Mouse (Mus musculus) adrenal gland, postnatal 10 days (tissue): ENCODE data around the gene Lect2. TPM values are rescaled to one million over a fixed set of nuclear protein-coding genes. Genes with fewer than 3 reads are reported as not detected.
A peak's percentile ranks its signal among the peaks of the same experiment; 100 is the strongest.

Source experiments
- DNase-seq: peaks from one replicate; pipeline ENCODE4 v3.0.0; 2021; ENCODE audit warnings: mixed read lengths
- total RNA-seq, 2 experiments: library from RNA; stranded (reverse); gene quantifications; 2 replicates each; pipeline ENCODE4 v1.2.3; 2021

Lect2 gene
- total RNA-seq, 2 experiments from 2014 or later: 31.2 to 68.1 TPM

GRCm38 (mm10) chr13:56506871-56507496 is 41.3 kb downstream of the Lect2 start:
- no peak for DNase-seq

GRCm38 (mm10) chr13:56501866-56502420 is 46.4 kb downstream of the Lect2 start:
- DNase-seq: no peak

GRCm38 (mm10) chr13:56500636-56501035 is 47.7 kb downstream of the Lect2 start:
- no peak for DNase-seq

GRCm38 (mm10) chr13:56500132-56500531 is 48.2 kb downstream of the Lect2 start:
- peak; percentile 9 for DNase-seq

GRCm38 (mm10) chr13:56494440-56494839 is 53.9 kb downstream of the Lect2 start:
- peak; percentile 19 for DNase-seq

Other genes with a start within 250 kb of the Lect2 start
- gene Gm3045, start 121.9 kb downstream of the Lect2 start, total RNA-seq: not detected
- gene Slc25a48, start 110.1 kb downstream of the Lect2 start, total RNA-seq: 1 to 10 TPM; 4.1 to 4.5 TPM
- gene Il9, start 66.3 kb downstream of the Lect2 start, total RNA-seq: not detected
- 1 to 10 TPM; 2.5 to 4.5 TPM for gene Fbxl21, start 26.0 kb downstream of the Lect2 start, total RNA-seq
- 10 to 100 TPM; 52.0 to 57.7 TPM for gene Tgfbi, start 61.0 kb upstream of the Lect2 start, total RNA-seq
- gene Smad5, start 154.5 kb upstream of the Lect2 start, total RNA-seq: 10 to 100 TPM; 51.6 to 59.0 TPM
- under 1 TPM in 1 of 2 experiments, not detected in 1; 0.24 TPM for gene Gm45623, start 205.3 kb upstream of the Lect2 start, total RNA-seq